Mouse (Mus musculus) megakaryocyte-erythroid progenitor cell, adult 5-6 weeks (primary cell): ENCODE measurements around the gene Gprin1. TPM values are rescaled to one million over a fixed set of nuclear protein-coding genes. Genes with fewer than 3 reads are reported as not detected.
A peak's percentile ranks its signal among the peaks of the same experiment; 100 is the strongest.

Experiments used
- ATAC-seq: replicated peaks from 2 replicates; pipeline ENCODE4 v1.8.0; 2016; ENCODE audit warnings: mild to moderate bottlenecking, inconsistent platforms; ENCODE audit not compliant: severe bottlenecking, poor library complexity, low FRiP score, low TSS enrichment
- total RNA-seq, 2 experiments: library from RNA; stranded (forward) in 1 of 2; stranded (reverse) in 1 of 2; fragments of 200-1000, 215-1000 nt in 1 of 2; fragments of >200 nt in 1 of 2; fragmentation: Nextera tagmentation in 1 of 2; gene quantifications; 2 replicates each; pipeline ENCODE4 v1.2.3; 2014 to 2017

Gprin1 gene
- total RNA-seq, 2 experiments from 2014 or later, result not detected

- no peak for ATAC-seq
These were observed 15.9 kb upstream of the Gprin1 start for GRCm38 (mm10) chr13:54765281-54766191.

GRCm38 (mm10) chr13:54760906-54761305 lies 11.2 kb upstream of the Gprin1 start:
- no peak for ATAC-seq

- no peak for ATAC-seq
These were observed 10.6 kb upstream of the Gprin1 start for GRCm38 (mm10) chr13:54760164-54760795.

- ATAC-seq, result no peak
These were observed 9.8 kb upstream of the Gprin1 start for GRCm38 (mm10) chr13:54759496-54759895.

GRCm38 (mm10) chr13:54758756-54759470 lies 9.2 kb upstream of the Gprin1 start:
- ATAC-seq, result no peak

GRCm38 (mm10) chr13:54758045-54758755 lies 8.5 kb upstream of the Gprin1 start:
- ATAC-seq, result peak; percentile 90

GRCm38 (mm10) chr13:54757093-54757830 lies 7.6 kb upstream of the Gprin1 start:
- no peak for ATAC-seq

- no peak for ATAC-seq
These were observed 6.6 kb upstream of the Gprin1 start for GRCm38 (mm10) chr13:54756156-54756712.

GRCm38 (mm10) chr13:54755201-54755830 lies 5.6 kb upstream of the Gprin1 start:
- ATAC-seq, result no peak

GRCm38 (mm10) chr13:54754169-54755080 lies 4.8 kb upstream of the Gprin1 start:
- no peak for ATAC-seq

- ATAC-seq, result no peak
These were observed 4.1 kb upstream of the Gprin1 start for GRCm38 (mm10) chr13:54753733-54754132.

GRCm38 (mm10) chr13:54752656-54753055 lies 3.0 kb upstream of the Gprin1 start:
- ATAC-seq, result no peak

- no peak for ATAC-seq
These were observed 1.0 kb upstream of the Gprin1 start for GRCm38 (mm10) chr13:54750699-54751098.

- ATAC-seq, result no peak
These were observed 412 bp downstream of the Gprin1 start for GRCm38 (mm10) chr13:54749061-54749863.

GRCm38 (mm10) chr13:54748721-54749060 lies 983 bp downstream of the Gprin1 start:
- no peak for ATAC-seq

- ATAC-seq, result no peak
These were observed 1.5 kb downstream of the Gprin1 start for GRCm38 (mm10) chr13:54748190-54748589.
